Comparison of ENCODE assay signal across 22 mouse cellular contexts in the genomic region with DNA sequence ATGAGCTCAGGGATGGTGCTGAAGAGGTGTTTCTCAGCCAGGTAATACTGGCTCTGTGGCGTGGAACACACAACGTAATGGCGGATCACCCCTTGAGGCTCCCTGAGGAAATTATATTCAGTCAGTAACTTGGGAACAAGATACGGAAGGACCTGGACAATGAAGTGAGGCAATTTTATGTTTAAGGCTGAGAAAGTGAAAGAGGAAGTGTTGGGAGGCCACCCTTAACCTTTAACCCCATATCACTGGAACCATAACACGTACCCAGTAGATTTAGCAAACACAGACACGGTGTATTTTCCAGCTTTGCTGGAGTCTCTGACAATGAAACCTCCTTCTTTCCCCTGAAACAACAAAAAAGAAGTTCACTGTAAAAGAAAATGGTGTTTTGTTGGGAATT. TPM values are rescaled to one million over a fixed set of nuclear protein-coding genes. Genes with fewer than 3 reads are reported as not detected.
A peak's percentile ranks its signal among the peaks of the same experiment; 100 is the strongest.
DNase-seq lines count a peak whose midpoint lies in the region; ATAC-seq and TF ChIP-seq lines count a peak whose summit lies in the region.
"Had no signal": no experiment of that assay in that cellular context is flagged by ENCODE, and none has a peak within 500 bp of the region (broad histone marks: within the 10 kb centered on the region; RNA-seq: fewer than 3 reads in every experiment).

No protein-coding gene starts in this region.

- no peaks in the 10 kb centered on the region for H3K36me3 ChIP-seq in liver, adult 2 months (ENCODE audit: control insufficient read depth, insufficient read depth, low read length)
- peaks cover 4% of the 10 kb centered on the region; the same call in 1 of the 2 replicates for H3K36me3 ChIP-seq in liver, embryonic 12.5 days
- H3K36me3 ChIP-seq in intestine, postnatal 0 days (ENCODE audit: control insufficient read depth, insufficient read depth), result no peaks in the 10 kb centered on the region
- no peaks in the 10 kb centered on the region for H3K36me3 ChIP-seq in forebrain, embryonic 14.5 days (ENCODE audit: control insufficient read depth, insufficient read depth, low read length)
- H3K36me3 ChIP-seq: heart, embryonic 13.5 days; hindbrain, embryonic 15.5 days had no signal

- peak overlapping the region; percentile 16; the same call in 1 of the 2 replicates for H3K27ac ChIP-seq in liver, adult 2 months (replicated peaks; ENCODE audit: insufficient read depth, low read depth, low read length)
- H3K27ac ChIP-seq in liver, embryonic 12.5 days, result no peak overlapping the region
- peak overlapping the region; percentile 30; the same call in 1 of the 2 replicates for H3K27ac ChIP-seq in bone marrow macrophage, adult 2 months (ENCODE audit: insufficient read depth, low read depth, low read length)
- H3K27ac ChIP-seq in intestine, postnatal 0 days (ENCODE audit: low read depth, low read length), result no peak overlapping the region
- H3K27ac ChIP-seq in forebrain, embryonic 14.5 days (ENCODE audit: low read depth, low read length), result no peak overlapping the region
- H3K27ac ChIP-seq: forebrain, embryonic 13.5 days; gastrocnemius, adult 2 months; heart, embryonic 13.5 days; hindbrain, embryonic 15.5 days had no signal

- H3K4me3 ChIP-seq in liver, adult 2 months (ENCODE audit: insufficient read depth, low read depth, low read length), result no peak overlapping the region
- no peak overlapping the region for H3K4me3 ChIP-seq in liver, embryonic 12.5 days
- no peak overlapping the region for H3K4me3 ChIP-seq in bone marrow macrophage, adult 2 months (ENCODE audit: insufficient read depth, low read length)
- H3K4me3 ChIP-seq in intestine, postnatal 0 days (ENCODE audit: low read depth, low read length), result no peak overlapping the region
- no peak overlapping the region for H3K4me3 ChIP-seq in forebrain, embryonic 14.5 days (ENCODE audit: low read depth, low read length)
- H3K4me3 ChIP-seq: forebrain, embryonic 13.5 days; gastrocnemius, adult 2 months; heart, embryonic 13.5 days; hindbrain, embryonic 15.5 days had no signal

- no peaks in the 10 kb centered on the region for H3K27me3 ChIP-seq in liver, adult 2 months (ENCODE audit: control insufficient read depth, insufficient read depth, low read length)
- H3K27me3 ChIP-seq in liver, embryonic 12.5 days (replicated peaks), result no peaks in the 10 kb centered on the region
- no peaks in the 10 kb centered on the region for H3K27me3 ChIP-seq in intestine, postnatal 0 days (replicated peaks; ENCODE audit: control insufficient read depth, insufficient read depth, low read length)
- no peaks in the 10 kb centered on the region for H3K27me3 ChIP-seq in forebrain, embryonic 14.5 days (replicated peaks; ENCODE audit: control insufficient read depth, insufficient read depth, low read length)
- H3K27me3 ChIP-seq: CH12.LX; forebrain, embryonic 13.5 days; heart, embryonic 13.5 days; hindbrain, embryonic 15.5 days had no signal

- H3K9me3 ChIP-seq in liver, embryonic 12.5 days (replicated peaks), result no peaks in the 10 kb centered on the region
- H3K9me3 ChIP-seq in intestine, postnatal 0 days (ENCODE audit: control insufficient read depth), result no peaks in the 10 kb centered on the region
- H3K9me3 ChIP-seq in forebrain, embryonic 14.5 days (replicated peaks; ENCODE audit: control insufficient read depth, low read length), result no peaks in the 10 kb centered on the region
- H3K9me3 ChIP-seq: forebrain, embryonic 13.5 days; heart, embryonic 13.5 days; hindbrain, embryonic 15.5 days had no signal

- peaks cover 3% of the 10 kb centered on the region for H3K4me1 ChIP-seq in liver, adult 2 months (ENCODE audit: control insufficient read depth, insufficient read depth, low read length)
- no peaks in the 10 kb centered on the region for H3K4me1 ChIP-seq in liver, embryonic 12.5 days
- H3K4me1 ChIP-seq in bone marrow macrophage, adult 2 months (ENCODE audit: control insufficient read depth, insufficient read depth, low read length), result peaks cover 7% of the 10 kb centered on the region
- no peaks in the 10 kb centered on the region for H3K4me1 ChIP-seq in intestine, postnatal 0 days (replicated peaks; ENCODE audit: control insufficient read depth, insufficient read depth, low read length)
- H3K4me1 ChIP-seq in forebrain, embryonic 14.5 days (ENCODE audit: control insufficient read depth, insufficient read depth, low read length), result no peaks in the 10 kb centered on the region
- H3K4me1 ChIP-seq: forebrain, embryonic 13.5 days; heart, embryonic 13.5 days; hindbrain, embryonic 15.5 days had no signal

- TF ChIP-seq POLR2A in liver, adult 2 months (IDR thresholded peaks at IDR 0.05; ENCODE audit: extremely low read depth, insufficient read depth, low read length), result no peak
- TF ChIP-seq POLR2A in bone marrow macrophage, adult 2 months (IDR thresholded peaks at IDR 0.05; ENCODE audit: borderline replicate concordance, low read depth, low read length), result no peak

- no peak overlapping the region for H3K9ac ChIP-seq in liver, adult 2 months (ENCODE audit: low read depth, low read length)
- H3K9ac ChIP-seq in liver, embryonic 12.5 days, result no peak overlapping the region
- H3K9ac ChIP-seq in intestine, postnatal 0 days (ENCODE audit: low read depth, low read length), result no peak overlapping the region
- no peak overlapping the region for H3K9ac ChIP-seq in forebrain, embryonic 14.5 days (ENCODE audit: low read length)
- H3K9ac ChIP-seq: forebrain, embryonic 13.5 days; heart, embryonic 13.5 days; hindbrain, embryonic 15.5 days had no signal

- ATAC-seq in liver, embryonic 12.5 days, result no peak
- ATAC-seq in intestine, postnatal 0 days, result peak; percentile 82
- ATAC-seq in neutrophil, adult 5-6 weeks (ENCODE audit: extremely low read depth, insufficient number of reproducible peaks, low FRiP score, poor library complexity, severe bottlenecking), result peak; percentile 41; the same call in 1 of the 2 replicates
- ATAC-seq in forebrain, embryonic 14.5 days, result no peak
- ATAC-seq: activated CD4-positive, CD25-positive, alpha-beta regulatory T cell, adult 4 months; forebrain, embryonic 13.5 days; Patski had no signal

- no peaks in the 10 kb centered on the region for H3K79me2 ChIP-seq in liver, adult 2 months (ENCODE audit: control insufficient read depth, insufficient read depth, low read length)

- 38% methylated on average over 6 of the region's 6 CpGs for WGBS in liver, adult 2 months
- WGBS in liver, embryonic 12.5 days (ENCODE audit: insufficient replicate concordance), result 81% methylated on average over 6 of the region's 6 CpGs
- WGBS in intestine, postnatal 0 days, result 41% methylated on average over 6 of the region's 6 CpGs
- 82% methylated on average over 6 of the region's 6 CpGs for WGBS in forebrain, embryonic 14.5 days

- TF ChIP-seq CTCF in liver, adult 2 months (IDR thresholded peaks at IDR 0.05; ENCODE audit: low read depth, low read length), result no peak
- no peak for TF ChIP-seq CTCF in bone marrow macrophage, adult 2 months (IDR thresholded peaks at IDR 0.05; ENCODE audit: low read depth, low read length)
- no peak for TF ChIP-seq CTCF in intestine, postnatal 0 days (IDR thresholded peaks at IDR 0.05; ENCODE audit: low read depth)

- no peak overlapping the region for H3K4me2 ChIP-seq in liver, embryonic 12.5 days
- peak overlapping the region; percentile 43; the same call in 1 of the 2 replicates for H3K4me2 ChIP-seq in intestine, postnatal 0 days (replicated peaks; ENCODE audit: low read depth)
- no peak overlapping the region for H3K4me2 ChIP-seq in forebrain, embryonic 14.5 days (ENCODE audit: low read length)
- H3K4me2 ChIP-seq: forebrain, embryonic 13.5 days; heart, embryonic 13.5 days; hindbrain, embryonic 15.5 days had no signal

- peak; percentile 40 for DNase-seq in liver, adult 2 months (ENCODE audit: extremely low read depth, low read depth, low spot score)
- DNase-seq in cerebellum, adult 18-20 months, result no peak
- DNase-seq in forebrain, embryonic 14.5 days (ENCODE audit: low spot score), result no peak
- DNase-seq: adrenal gland, postnatal 36 days; cerebellum, adult 11 months; cerebellum, adult 9-10 months; cerebellum, postnatal 25 days; gastrocnemius, adult 2 months; gastrocnemius, postnatal 25 days; heart, adult 11 months; heart, postnatal 36 days had no signal

RNA-seq across cellular contexts. Expression of a gene that starts 12.8 kb away (rescaled TPM):
- total RNA-seq in liver, adult 2 months (2014; rRNA removed), result 29.4 and 39.0 TPM in 2 replicates
- polyA plus RNA-seq in liver, adult 2 months (2012; rRNA removed), result 3.6 and 3.8 TPM in 2 replicates
- polyA plus RNA-seq in liver, embryonic 12.5 days (2016; fragmentation: Nextera tagmentation; extraction: Ambion mirVana), result 123 and 136 TPM in 2 replicates
- 6.9 and 7.4 TPM in 2 replicates for polyA plus RNA-seq in bone marrow macrophage, adult 2 months (2012; ENCODE audit: insufficient read depth, insufficient read length, missing spikeins)
- 68.6 and 71.5 TPM in 2 replicates for polyA plus RNA-seq in intestine, postnatal 0 days (2015; fragmentation: Nextera tagmentation; extraction: Ambion mirVana)
- total RNA-seq in neutrophil, adult 5-6 weeks (2017), result 15.0 and 17.5 TPM in 2 replicates
- 53.8 and 55.2 TPM in 2 replicates for polyA plus RNA-seq in forebrain, embryonic 14.5 days (2014; fragmentation: Nextera tagmentation; extraction: Ambion mirVana)

RNA-seq across cellular contexts. Expression of a gene that starts 28.9 kb away (rescaled TPM):
- 0.83 and 0.87 TPM in 2 replicates for total RNA-seq in liver, adult 2 months (2014; rRNA removed)
- polyA plus RNA-seq in liver, adult 2 months (2012; rRNA removed), result 0.25 and 0.35 TPM in 2 replicates
- 29.9 and 30.8 TPM in 2 replicates for polyA plus RNA-seq in liver, embryonic 12.5 days (2016; fragmentation: Nextera tagmentation; extraction: Ambion mirVana)
- polyA plus RNA-seq in bone marrow macrophage, adult 2 months (2012; ENCODE audit: insufficient read depth, insufficient read length, missing spikeins), result 73.8 and 74.3 TPM in 2 replicates
- polyA plus RNA-seq in intestine, postnatal 0 days (2015; fragmentation: Nextera tagmentation; extraction: Ambion mirVana), result 0.81 and 0.83 TPM in 2 replicates
- 112 and 115 TPM in 2 replicates for total RNA-seq in neutrophil, adult 5-6 weeks (2017)
- polyA plus RNA-seq in forebrain, embryonic 14.5 days (2014; fragmentation: Nextera tagmentation; extraction: Ambion mirVana), result 0.28 and 0.31 TPM in 2 replicates
- polyA plus RNA-seq: C2C12, Patski had no signal

RNA-seq across cellular contexts. Expression of a gene that starts 31.0 kb away (rescaled TPM):
- total RNA-seq in liver, adult 2 months (2014; rRNA removed), result 349 and 403 TPM in 2 replicates
- 77.1 and 85.4 TPM in 2 replicates for polyA plus RNA-seq in liver, adult 2 months (2012; rRNA removed)
- 409 and 421 TPM in 2 replicates for polyA plus RNA-seq in liver, embryonic 12.5 days (2016; fragmentation: Nextera tagmentation; extraction: Ambion mirVana)
- 520 and 660 TPM in 2 replicates for polyA plus RNA-seq in bone marrow macrophage, adult 2 months (2012; ENCODE audit: insufficient read depth, insufficient read length, missing spikeins)
- polyA plus RNA-seq in intestine, postnatal 0 days (2015; fragmentation: Nextera tagmentation; extraction: Ambion mirVana), result 308 and 311 TPM in 2 replicates
- total RNA-seq in neutrophil, adult 5-6 weeks (2017), result 857 and 908 TPM in 2 replicates
- 236 and 310 TPM in 2 replicates for polyA plus RNA-seq in forebrain, embryonic 14.5 days (2014; fragmentation: Nextera tagmentation; extraction: Ambion mirVana)

RNA-seq across cellular contexts. Expression of a gene that starts 46.5 kb away (rescaled TPM):
- 5.2 and 5.7 TPM in 2 replicates for total RNA-seq in liver, adult 2 months (2014; rRNA removed)
- polyA plus RNA-seq in liver, adult 2 months (2012; rRNA removed), result 1.2 and 1.6 TPM in 2 replicates
- 4.5 and 4.8 TPM in 2 replicates for polyA plus RNA-seq in liver, embryonic 12.5 days (2016; fragmentation: Nextera tagmentation; extraction: Ambion mirVana)
- polyA plus RNA-seq in bone marrow macrophage, adult 2 months (2012; ENCODE audit: insufficient read depth, insufficient read length, missing spikeins), result 50.1 and 57.5 TPM in 2 replicates
- 25.9 and 26.2 TPM in 2 replicates for polyA plus RNA-seq in intestine, postnatal 0 days (2015; fragmentation: Nextera tagmentation; extraction: Ambion mirVana)
- 11.0 and 15.0 TPM in 2 replicates for total RNA-seq in neutrophil, adult 5-6 weeks (2017)
- 2.3 and 3.0 TPM in 2 replicates for polyA plus RNA-seq in forebrain, embryonic 14.5 days (2014; fragmentation: Nextera tagmentation; extraction: Ambion mirVana)

RNA-seq across cellular contexts. Expression of a gene that starts 46.6 kb away (rescaled TPM):
- total RNA-seq in liver, adult 2 months (2014; rRNA removed), result 33.6 and 42.8 TPM in 2 replicates
- 6.7 and 9.0 TPM in 2 replicates for polyA plus RNA-seq in liver, adult 2 months (2012; rRNA removed)
- polyA plus RNA-seq in liver, embryonic 12.5 days (2016; fragmentation: Nextera tagmentation; extraction: Ambion mirVana), result 110 and 111 TPM in 2 replicates
- 105 TPM in 2 replicates for polyA plus RNA-seq in bone marrow macrophage, adult 2 months (2012; ENCODE audit: insufficient read depth, insufficient read length, missing spikeins)
- 81.7 and 88.7 TPM in 2 replicates for polyA plus RNA-seq in intestine, postnatal 0 days (2015; fragmentation: Nextera tagmentation; extraction: Ambion mirVana)
- 201 and 219 TPM in 2 replicates for total RNA-seq in neutrophil, adult 5-6 weeks (2017)
- polyA plus RNA-seq in forebrain, embryonic 14.5 days (2014; fragmentation: Nextera tagmentation; extraction: Ambion mirVana), result 108 and 109 TPM in 2 replicates

Comparison
In these comparisons a context has a peak if more than half of its experiments do, and no peak if none do; other contexts are left out.
1. H3K27ac ChIP-seq: peak in liver, adult 2 months (single experiment) and bone marrow macrophage, adult 2 months (single experiment); none in liver, embryonic 12.5 days (single experiment), intestine, postnatal 0 days (single experiment) and forebrain, embryonic 14.5 days (single experiment).
2. RNA of a gene that starts 28.9 kb away (polyA plus RNA-seq): 73.8 to 74.3 TPM in bone marrow macrophage, adult 2 months and 29.9 to 30.8 TPM in liver, embryonic 12.5 days; 0.81 to 0.83 TPM in intestine, postnatal 0 days, 0.25 to 0.35 TPM in liver, adult 2 months and 0.28 to 0.31 TPM in forebrain, embryonic 14.5 days; every median in the first group is over 10 times any median in the second.
3. ATAC-seq: peak in intestine, postnatal 0 days (single experiment) and neutrophil, adult 5-6 weeks (single experiment); none in liver, embryonic 12.5 days (single experiment) and forebrain, embryonic 14.5 days (single experiment).